Mouse (Mus musculus) cerebellum, adult 2 months (tissue): ENCODE results near the gene Ttyh1. TPM values are rescaled to one million over a fixed set of nuclear protein-coding genes. Genes with fewer than 3 reads are reported as not detected.

Experiments
- DNase-seq, 2 experiments: peaks; one replicate each; pipeline ENCODE4 v3.0.0; 2021
- H3K27ac ChIP-seq: fragments of 200-500 bp; 2 replicates; pipeline ENCODE4 v1.5.1; 2012; ENCODE audit warnings: low read length, control low read depth, inconsistent platforms; ENCODE audit not compliant: insufficient read depth
- H3K27me3 ChIP-seq: fragments of 200-500 bp; 2 replicates; pipeline ENCODE4 v1.6.1; 2012; ENCODE audit warnings: inconsistent platforms, mild to moderate bottlenecking, low read length, moderate library complexity; ENCODE audit not compliant: control insufficient read depth, insufficient read depth
- H3K4me1 ChIP-seq: fragments of 200-500 bp; 2 replicates; pipeline ENCODE4 v1.6.1; 2011; ENCODE audit warnings: low read length; ENCODE audit not compliant: control insufficient read depth, insufficient read depth
- H3K4me3 ChIP-seq: fragments of 200-500 bp; replicated peaks from 2 replicates; pipeline ENCODE3; 2011; ENCODE audit warnings: mild to moderate bottlenecking, low read depth, low read length, control low read depth; ENCODE audit not compliant: insufficient read depth
- CTCF ChIP-seq: fragments of 200-500 bp; IDR thresholded peaks from 2 replicates; pipeline ENCODE4 v1.5.1; 2011; ENCODE audit warnings: low read depth, mild to moderate bottlenecking, control low read depth, low read length, moderate library complexity, borderline replicate concordance; ENCODE audit not compliant: insufficient read depth
- POLR2A ChIP-seq: fragments of 200-500 bp; IDR thresholded peaks from 2 replicates; pipeline ENCODE4 v1.6.1; 2011; ENCODE audit warnings: low read length, control low read depth, borderline replicate concordance; ENCODE audit not compliant: insufficient read depth
- WGBS: fragments of 180-500 bp; shearing (Covaris S2); methylation state at CpG from one replicate; pipeline ENCODE4 v1.1.7; 2018; 5-methylcytosine and 5-hydroxymethylcytosine counted together
- polyA plus RNA-seq: library from polyadenylated mRNA; depleted of rRNA; stranded (reverse); fragments of >200 nt; gene quantifications from 2 replicates; pipeline ENCODE4 v1.2.3, GENCODE M21; 2012

The Ttyh1 gene
- polyA plus RNA-seq, 1 experiment = 638 TPM

DNA sequence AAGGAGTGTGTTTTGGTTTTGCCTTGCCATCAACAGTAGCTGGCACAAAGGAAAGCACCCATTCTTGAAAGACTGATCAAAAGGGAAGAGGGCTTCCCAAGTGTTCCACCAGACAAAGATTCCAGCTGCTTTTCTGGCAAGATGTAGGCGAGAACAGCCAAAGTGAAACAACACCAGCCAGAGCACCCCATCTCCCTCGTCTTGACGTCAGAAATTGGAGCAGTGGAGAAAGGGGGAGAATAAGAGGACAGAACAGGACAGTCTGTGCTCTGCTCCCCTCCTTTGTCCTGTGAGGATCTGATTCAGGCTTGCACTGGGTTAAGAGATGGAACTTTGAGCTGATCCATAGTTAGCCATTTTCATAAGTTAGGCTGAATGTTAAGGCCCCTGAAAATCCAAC is 7.4 kb upstream of the Ttyh1 start:
- no peak for TF ChIP-seq CTCF
- no peak for TF ChIP-seq POLR2A
- no peaks in the 10 kb centered on the region for H3K27me3 ChIP-seq
- H3K4me3 ChIP-seq = no peak overlapping the region
- no peaks in the 10 kb centered on the region for H3K4me1 ChIP-seq
- WGBS = 11% methylated on average over 3 of the region's 3 CpGs
- H3K27ac ChIP-seq = peak overlapping the region; percentile 47; the same call in 1 of the 2 replicates
- peak in 1 of 2 experiments; percentile 43 for DNase-seq

DNA sequence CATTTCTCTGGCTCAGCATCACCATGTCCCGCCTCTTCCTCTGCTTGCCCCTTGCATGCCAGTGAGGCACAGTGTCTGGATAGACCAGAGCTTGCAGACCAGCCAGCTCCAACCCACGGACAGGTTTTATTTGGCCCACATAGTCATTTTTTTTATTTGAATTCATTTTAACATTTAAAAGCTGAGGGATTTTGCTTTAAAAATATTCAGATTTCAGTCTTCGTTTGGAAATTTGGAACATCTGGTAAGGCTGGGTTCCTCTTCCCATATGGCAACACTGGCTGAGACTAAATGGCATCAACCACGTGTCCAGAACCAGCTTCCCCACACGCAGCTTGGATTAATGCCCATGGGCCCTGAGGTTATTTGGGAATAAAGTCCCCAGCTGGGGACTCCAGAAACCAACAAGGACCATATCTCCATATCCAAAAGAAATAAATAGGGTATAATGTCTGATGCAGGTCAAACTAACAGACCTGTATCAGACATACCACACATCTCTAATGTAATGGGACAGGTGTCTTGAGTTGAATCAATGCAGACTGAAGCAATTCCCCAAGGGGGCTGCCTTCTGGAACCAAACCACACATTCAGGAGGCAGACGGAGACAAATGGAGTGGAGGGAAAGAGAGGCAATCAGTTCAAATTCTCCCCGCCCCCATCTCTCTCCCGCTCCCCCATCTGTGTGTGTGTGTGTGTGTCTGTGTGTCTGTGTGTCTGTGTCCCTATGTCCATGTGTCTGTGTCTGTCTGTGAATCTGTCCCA is 2.0 kb upstream of the Ttyh1 start:
- peaks cover 6% of the 10 kb centered on the region for H3K4me1 ChIP-seq
- DNase-seq = no peak
- no peak overlapping the region for H3K27ac ChIP-seq
- no peak for TF ChIP-seq POLR2A
- TF ChIP-seq CTCF = no peak
- no peaks in the 10 kb centered on the region for H3K27me3 ChIP-seq
- 32% methylated on average over 8 of the region's 8 CpGs for WGBS
- H3K4me3 ChIP-seq = no peak overlapping the region

DNA sequence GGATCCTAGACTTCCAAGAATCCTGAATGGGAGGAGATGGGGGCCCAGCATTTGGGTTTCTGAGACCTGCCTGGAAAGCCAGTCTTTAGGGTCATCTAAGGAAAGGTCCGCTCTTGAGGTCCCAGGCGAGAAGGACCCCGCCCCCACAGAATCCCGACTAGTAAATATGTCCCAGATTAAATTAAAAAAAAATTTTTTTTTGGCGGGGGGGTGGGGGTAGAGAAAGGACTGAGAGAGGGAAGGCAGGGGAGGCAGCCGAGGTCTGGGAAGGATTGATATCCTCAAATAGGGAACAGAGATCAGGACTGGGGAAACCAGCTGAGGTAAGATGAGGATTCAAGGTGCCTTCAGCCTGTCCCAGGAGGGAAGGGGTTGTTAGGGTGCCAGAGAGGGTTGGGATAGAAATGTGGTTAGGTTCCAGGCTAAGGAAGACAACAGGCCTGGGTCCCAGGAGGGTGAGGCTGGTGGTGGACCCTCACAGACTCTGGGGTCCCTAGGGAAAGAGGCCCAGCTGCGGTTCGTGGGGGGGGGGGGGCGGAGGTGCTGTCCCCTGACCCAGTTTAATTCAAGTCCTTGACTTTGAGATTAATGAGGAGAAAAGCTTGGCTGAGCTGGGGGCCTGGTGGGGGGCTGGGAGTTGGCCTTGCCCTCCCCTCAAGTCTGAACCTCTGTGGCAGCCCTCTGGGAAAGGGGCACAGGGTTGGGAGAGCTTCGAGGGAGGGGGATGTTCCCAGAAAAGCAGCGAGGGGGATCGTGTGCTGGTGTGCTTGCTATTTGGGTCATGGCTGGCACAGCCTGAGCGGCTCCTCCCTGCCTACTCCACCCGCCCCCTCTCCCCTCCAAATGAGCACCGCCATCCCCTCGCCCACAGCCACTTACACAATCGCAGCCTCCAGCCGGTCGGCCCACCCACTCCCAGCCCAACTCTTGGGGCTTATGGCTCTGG is 1.0 kb downstream of the Ttyh1 start:
- TF ChIP-seq POLR2A = peak; percentile 13; the same call in 1 of the 2 replicates
- no peak for TF ChIP-seq CTCF
- peak; percentile 36 to 46 for DNase-seq
- peaks cover 33% of the 10 kb centered on the region for H3K4me1 ChIP-seq
- peak overlapping the region; percentile 62 for H3K4me3 ChIP-seq
- WGBS = 7% methylated on average over 19 of the region's 19 CpGs
- H3K27me3 ChIP-seq = no peaks in the 10 kb centered on the region
- H3K27ac ChIP-seq = peak overlapping the region; percentile 84

DNA sequence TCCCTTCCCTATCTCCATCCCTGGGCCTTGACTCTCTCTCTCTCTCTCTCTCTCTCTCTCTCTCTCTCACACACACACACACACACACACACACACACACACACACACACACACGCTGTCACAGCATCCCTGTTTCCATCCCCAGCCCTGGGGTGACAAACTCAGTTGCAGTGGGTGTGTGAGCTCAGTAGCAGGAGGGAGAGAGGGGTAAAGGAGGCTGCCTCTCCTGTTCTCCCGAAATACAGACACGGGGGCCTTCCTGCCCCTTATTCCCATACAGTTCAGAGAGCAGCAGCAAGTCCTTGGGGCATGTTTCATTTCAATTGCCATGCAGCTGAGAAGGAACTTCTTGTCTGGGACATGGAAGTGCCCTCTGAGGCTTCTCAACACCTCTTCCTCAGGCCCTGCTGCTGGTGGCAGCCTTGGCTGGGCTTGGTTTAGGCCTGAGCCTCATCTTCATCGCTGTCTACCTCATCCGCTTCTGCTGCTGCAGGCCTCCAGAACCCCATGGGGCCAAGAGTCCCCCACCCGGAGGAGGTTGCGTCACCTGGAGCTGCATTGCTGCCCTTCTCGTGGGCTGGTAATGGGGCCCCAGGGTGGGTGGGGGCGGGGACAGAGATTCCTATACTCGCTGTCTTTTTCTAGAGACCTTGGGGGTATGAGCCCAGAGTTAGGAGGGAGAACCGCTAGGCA is 3.0 kb downstream of the Ttyh1 start:
- H3K4me1 ChIP-seq = peaks cover 33% of the 10 kb centered on the region
- 34% methylated on average over 11 of the region's 11 CpGs for WGBS
- H3K27me3 ChIP-seq = no peaks in the 10 kb centered on the region
- H3K27ac ChIP-seq = peak overlapping the region; percentile 53; the same call in 1 of the 2 replicates
- no peak overlapping the region for H3K4me3 ChIP-seq
- peak in 1 of 2 experiments; percentile 28 for DNase-seq
- TF ChIP-seq CTCF (no peak), POLR2A (no peak)

DNA sequence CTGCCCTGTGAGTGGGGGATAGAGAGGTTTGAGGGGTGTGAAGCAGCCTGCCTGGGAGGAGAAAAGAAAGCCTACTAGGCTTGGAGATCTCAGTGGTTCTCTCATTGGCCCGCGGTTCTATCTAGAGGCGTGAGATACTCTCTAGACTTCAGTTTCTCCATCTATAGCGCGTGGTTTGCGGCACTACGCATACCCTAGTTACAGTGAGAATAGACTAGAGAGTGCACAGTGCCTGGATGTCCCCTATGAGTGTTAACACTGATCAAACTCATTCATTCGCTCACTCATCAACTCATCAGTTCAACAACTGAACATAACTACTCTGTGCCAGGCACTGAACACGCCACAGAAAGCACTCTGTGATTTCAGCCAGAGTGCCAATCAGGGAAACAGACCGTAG is 3.6 kb downstream of the Ttyh1 start:
- peak in 1 of 2 experiments; percentile 21 for DNase-seq
- H3K27ac ChIP-seq = peak overlapping the region; percentile 53
- peaks cover 33% of the 10 kb centered on the region for H3K4me1 ChIP-seq
- no peaks in the 10 kb centered on the region for H3K27me3 ChIP-seq
- H3K4me3 ChIP-seq = no peak overlapping the region
- WGBS = 69% methylated on average over 10 of the region's 10 CpGs
- TF ChIP-seq CTCF = no peak
- no peak for TF ChIP-seq POLR2A

DNA sequence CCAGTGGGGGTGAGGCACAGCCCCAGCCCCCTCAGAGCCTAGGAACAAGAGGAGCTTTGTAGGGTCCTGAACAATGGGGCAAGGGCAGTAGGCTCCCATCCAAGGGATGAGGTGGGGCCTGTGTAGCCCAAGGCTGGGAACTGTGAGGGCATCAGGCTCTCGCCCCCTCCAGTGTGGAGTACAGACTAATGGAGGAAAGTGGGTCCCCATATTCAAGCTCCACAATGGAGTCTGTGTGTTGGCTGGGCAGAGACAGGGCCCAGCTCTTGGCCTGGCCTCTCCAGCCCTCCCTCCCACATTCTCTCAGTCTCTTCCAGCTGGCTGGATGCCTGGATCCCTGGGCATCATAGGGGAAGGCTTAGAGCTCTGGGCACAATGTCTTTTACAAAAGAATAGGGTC is 4.5 kb downstream of the Ttyh1 start:
- WGBS = 12% methylated on average over 1 of the region's 1 CpGs
- peaks cover 33% of the 10 kb centered on the region for H3K4me1 ChIP-seq
- no peak overlapping the region for H3K4me3 ChIP-seq
- peak overlapping the region; percentile 53 for H3K27ac ChIP-seq
- TF ChIP-seq CTCF (no peak), POLR2A (no peak)
- no peaks in the 10 kb centered on the region for H3K27me3 ChIP-seq
- peak; percentile 80 to 88 for DNase-seq

DNA sequence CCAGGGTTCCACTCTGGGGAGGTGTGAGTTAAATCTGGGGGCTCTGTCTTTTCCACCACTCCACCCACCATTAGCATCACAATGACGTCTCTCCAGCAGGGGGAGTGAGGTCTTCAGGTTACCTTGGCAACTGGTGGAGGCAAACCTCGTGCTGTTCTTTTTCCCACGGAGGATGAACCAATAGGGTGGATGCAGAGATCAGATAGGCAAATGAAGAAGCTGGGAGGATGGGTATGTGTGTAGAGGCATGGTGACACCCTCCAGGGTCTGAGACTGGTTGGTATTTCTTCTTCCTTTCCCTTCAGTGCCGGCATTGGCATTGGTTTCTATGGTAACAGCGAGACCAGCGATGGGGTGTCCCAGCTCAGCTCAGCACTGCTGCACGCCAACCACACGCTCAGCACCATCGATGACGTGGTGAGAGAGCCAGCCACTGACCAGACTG is 5.1 kb downstream of the Ttyh1 start:
- peak; percentile 25; the same call in 1 of the 2 replicates for TF ChIP-seq CTCF
- no peak for TF ChIP-seq POLR2A
- peaks cover 33% of the 10 kb centered on the region for H3K4me1 ChIP-seq
- WGBS = under 1% methylated on average over 10 of the region's 10 CpGs
- H3K4me3 ChIP-seq = no peak overlapping the region
- no peaks in the 10 kb centered on the region for H3K27me3 ChIP-seq
- DNase-seq = peak; percentile 72 to 82
- H3K27ac ChIP-seq = peak overlapping the region; percentile 53
